Mouse (Mus musculus) gastrocnemius, postnatal 4 days (tissue): ENCODE measurements around the gene Fkbp9. TPM values are rescaled to one million over a fixed set of nuclear protein-coding genes. Genes with fewer than 3 reads are reported as not detected.

ENCODE experiments used
- total RNA-seq, 2 experiments: library from RNA; stranded (reverse); gene quantifications; 2 replicates each; pipeline ENCODE4 v1.2.3; 2021

Gene Fkbp9
- total RNA-seq, 2 experiments from 2014 or later: 186 to 188 TPM

Other genes with a start within 250 kb of the Fkbp9 start
- gene Lsm5, start 127.3 kb upstream of the Fkbp9 start, total RNA-seq: 10 to 100 TPM; 36.0 to 42.8 TPM
- 10 to 100 TPM in 1 of 2 experiments, 1 to 10 TPM in 1; 8.9 to 10.3 TPM for gene Avl9, start 117.2 kb upstream of the Fkbp9 start, total RNA-seq
- 10 to 100 TPM; 33.3 to 33.5 TPM for gene Kbtbd2, start 34.2 kb upstream of the Fkbp9 start, total RNA-seq
- gene Nt5c3, start 91.9 kb downstream of the Fkbp9 start, total RNA-seq: 10 to 100 TPM; 44.7 to 58.6 TPM
- gene Vmn1r4, start 92.0 kb downstream of the Fkbp9 start, total RNA-seq: under 1 TPM; 0.13 to 0.61 TPM
- gene Vmn1r5, start 138.2 kb downstream of the Fkbp9 start, total RNA-seq: not detected
- gene Vmn1r6, start 165.2 kb downstream of the Fkbp9 start, total RNA-seq: not detected
- not detected for gene Vmn1r7, start 193.3 kb downstream of the Fkbp9 start, total RNA-seq
- not detected for gene Vmn1r8, start 200.2 kb downstream of the Fkbp9 start, total RNA-seq
- not detected for gene Vmn1r9, start 234.7 kb downstream of the Fkbp9 start, total RNA-seq